ENCODE assay signal across 17 mouse cellular contexts in the genomic region with DNA sequence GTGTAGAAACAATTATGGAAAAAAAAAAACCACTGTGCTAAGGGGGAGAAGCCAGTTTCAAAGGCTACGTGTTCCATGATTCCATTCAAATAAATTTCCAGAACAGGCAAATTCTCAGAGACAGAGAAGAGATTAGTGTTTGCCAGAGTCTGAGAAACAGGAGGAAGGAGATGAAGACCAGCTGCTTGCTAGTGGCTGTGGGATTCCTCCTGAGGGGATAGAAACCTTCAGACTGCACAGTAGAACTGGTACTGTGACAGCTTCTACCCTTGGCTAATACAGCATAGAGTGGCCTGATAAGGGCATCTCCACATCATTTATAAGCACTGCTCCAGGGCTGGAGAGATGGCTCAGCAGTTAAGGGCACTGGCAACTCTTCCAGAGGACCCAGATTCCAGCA. TPM values are rescaled to one million over a fixed set of nuclear protein-coding genes. Genes with fewer than 3 reads are reported as not detected.
DNase-seq lines count a peak whose midpoint lies in the region; ATAC-seq lines count a peak whose summit lies in the region.
"Had no signal": no experiment of that assay in that cellular context is flagged by ENCODE, and none has a peak within 500 bp of the region (broad histone marks: within the 10 kb centered on the region; RNA-seq: fewer than 3 reads in every experiment).

No protein-coding gene starts in this region.

- no peaks in the 10 kb centered on the region for H3K27me3 ChIP-seq in limb, embryonic 12.5 days
- H3K27me3 ChIP-seq in limb, embryonic 10.5 days (ENCODE audit: low read depth, poor library complexity, severe bottlenecking), result no peaks in the 10 kb centered on the region
- H3K27me3 ChIP-seq in intestine, embryonic 15.5 days (replicated peaks), result no peaks in the 10 kb centered on the region
- H3K27me3 ChIP-seq in stomach, embryonic 15.5 days (replicated peaks), result no peaks in the 10 kb centered on the region
- H3K27me3 ChIP-seq: forebrain, embryonic 13.5 days; hindbrain, embryonic 12.5 days; liver, embryonic 13.5 days; midbrain, embryonic 13.5 days had no signal

- peaks cover 51% of the 10 kb centered on the region for H3K4me1 ChIP-seq in limb, embryonic 12.5 days (replicated peaks)
- peaks cover 51% of the 10 kb centered on the region for H3K4me1 ChIP-seq in limb, embryonic 10.5 days
- peaks cover 40% of the 10 kb centered on the region for H3K4me1 ChIP-seq in intestine, embryonic 15.5 days (replicated peaks)
- peaks cover 27% of the 10 kb centered on the region for H3K4me1 ChIP-seq in stomach, embryonic 15.5 days
- H3K4me1 ChIP-seq: liver, embryonic 13.5 days; midbrain, embryonic 13.5 days had no signal

- peak overlapping the region; percentile 0; the same call in 1 of the 2 replicates for H3K27ac ChIP-seq in limb, embryonic 12.5 days
- H3K27ac ChIP-seq in limb, embryonic 10.5 days, result no peak overlapping the region
- peak overlapping the region; percentile 48 for H3K27ac ChIP-seq in intestine, embryonic 15.5 days
- H3K27ac ChIP-seq in stomach, embryonic 15.5 days, result peak overlapping the region; percentile 76
- H3K27ac ChIP-seq: forebrain, embryonic 13.5 days; hindbrain, embryonic 12.5 days; liver, embryonic 13.5 days; midbrain, embryonic 13.5 days had no signal

- no peak overlapping the region for H3K9ac ChIP-seq in limb, embryonic 12.5 days (replicated peaks)
- no peak overlapping the region for H3K9ac ChIP-seq in intestine, embryonic 15.5 days
- H3K9ac ChIP-seq in stomach, embryonic 15.5 days, result no peak overlapping the region
- H3K9ac ChIP-seq: forebrain, embryonic 13.5 days; hindbrain, embryonic 12.5 days; liver, embryonic 13.5 days; midbrain, embryonic 13.5 days had no signal

- DNase-seq in heart, adult 11 months, result peak; percentile 94
- no peak for DNase-seq in heart, adult 8-10 months (ENCODE audit: low spot score)
- DNase-seq in limb, embryonic 10.5 days (ENCODE audit: low spot score), result no peak
- DNase-seq in left cerebral cortex, adult 18-20 months (ENCODE audit: low spot score in 2 of 2), result no peak
- DNase-seq in adrenal gland, adult 2 months, result no peak
- DNase-seq: embryo, embryonic 11 days; left cerebral cortex, postnatal 4 days; liver, embryonic 13.5 days; thymus, postnatal 4 days had no signal

- no peak overlapping the region for H3K4me2 ChIP-seq in limb, embryonic 12.5 days
- no peak overlapping the region for H3K4me2 ChIP-seq in intestine, embryonic 15.5 days (replicated peaks)
- H3K4me2 ChIP-seq in stomach, embryonic 15.5 days, result no peak overlapping the region
- H3K4me2 ChIP-seq: forebrain, embryonic 13.5 days; hindbrain, embryonic 12.5 days; liver, embryonic 13.5 days; midbrain, embryonic 13.5 days had no signal

- no peaks in the 10 kb centered on the region for H3K36me3 ChIP-seq in limb, embryonic 12.5 days
- peaks cover 8% of the 10 kb centered on the region; the same call in 1 of the 2 replicates for H3K36me3 ChIP-seq in limb, embryonic 10.5 days
- H3K36me3 ChIP-seq in intestine, embryonic 15.5 days, result no peaks in the 10 kb centered on the region
- no peaks in the 10 kb centered on the region for H3K36me3 ChIP-seq in stomach, embryonic 15.5 days
- H3K36me3 ChIP-seq: hindbrain, embryonic 12.5 days; liver, embryonic 13.5 days; midbrain, embryonic 13.5 days had no signal

- no peaks in the 10 kb centered on the region for H3K9me3 ChIP-seq in limb, embryonic 12.5 days
- H3K9me3 ChIP-seq in limb, embryonic 10.5 days (replicated peaks), result no peaks in the 10 kb centered on the region
- H3K9me3 ChIP-seq in intestine, embryonic 15.5 days, result no peaks in the 10 kb centered on the region
- H3K9me3 ChIP-seq in stomach, embryonic 15.5 days, result 0 out of 2 replicates have a peak, but pooled peaks cover 3% of the 10 kb centered on the region
- H3K9me3 ChIP-seq: forebrain, embryonic 13.5 days; hindbrain, embryonic 12.5 days; liver, embryonic 13.5 days; midbrain, embryonic 13.5 days had no signal

- 66% methylated on average over 1 of the region's 1 CpGs for WGBS in limb, embryonic 12.5 days
- 82% methylated on average over 1 of the region's 1 CpGs for WGBS in limb, embryonic 10.5 days
- 56% methylated on average over 1 of the region's 1 CpGs for WGBS in intestine, embryonic 15.5 days
- 39% methylated on average over 1 of the region's 1 CpGs for WGBS in stomach, embryonic 15.5 days

- no peak for ATAC-seq in limb, embryonic 12.5 days (ENCODE audit: insufficient number of reproducible peaks, insufficient read depth, low FRiP score, low TSS enrichment, low read depth)
- ATAC-seq in intestine, embryonic 15.5 days, result no peak
- no peak for ATAC-seq in stomach, embryonic 15.5 days (ENCODE audit: insufficient read depth, low FRiP score, low read depth)
- ATAC-seq: forebrain, embryonic 13.5 days; inflammation-experienced regulatory T-cells, adult 6 months; midbrain, embryonic 13.5 days had no signal

- no peak overlapping the region for H3K4me3 ChIP-seq in limb, embryonic 12.5 days (replicated peaks)
- no peak overlapping the region for H3K4me3 ChIP-seq in limb, embryonic 10.5 days
- H3K4me3 ChIP-seq in intestine, embryonic 15.5 days (replicated peaks), result no peak overlapping the region
- H3K4me3 ChIP-seq in stomach, embryonic 15.5 days (replicated peaks), result no peak overlapping the region
- H3K4me3 ChIP-seq: forebrain, embryonic 13.5 days; hindbrain, embryonic 12.5 days; liver, embryonic 13.5 days; midbrain, embryonic 13.5 days had no signal

RNA-seq across cellular contexts. Expression of gene Ror2, which starts 11.2 kb away (rescaled TPM):
- total RNA-seq in heart, adult 8-10 months (2022), result 1 to 10 TPM in 3 of 4 experiments, under 1 TPM in 1; 0.72 to 1.2 (median 1.0) TPM
- polyA plus RNA-seq in limb, embryonic 12.5 days (2016; fragmentation: Nextera tagmentation; extraction: Ambion mirVana), result 44.2 and 45.2 TPM in 2 replicates
- 37.9 and 40.1 TPM in 2 replicates for polyA plus RNA-seq in limb, embryonic 10.5 days (2016; fragmentation: Nextera tagmentation; extraction: Ambion mirVana)
- polyA plus RNA-seq in intestine, embryonic 15.5 days (2015; fragmentation: Nextera tagmentation; extraction: Ambion mirVana), result 18.8 and 19.3 TPM in 2 replicates
- 17.4 and 20.9 TPM in 2 replicates for polyA plus RNA-seq in stomach, embryonic 15.5 days (2015; fragmentation: Nextera tagmentation; extraction: Ambion mirVana)
- total RNA-seq in left cerebral cortex, adult 18-20 months (2021), result 1 to 10 TPM; 1.1 to 1.8 TPM
- 1 to 10 TPM; 4.7 to 7.0 TPM for total RNA-seq in adrenal gland, adult 2 months (2021)
- polyA plus RNA-seq in adrenal gland, adult 2 months (2012; rRNA removed), result 10.0 and 11.8 TPM in 2 replicates
- total RNA-seq: MEL had no signal
- polyA plus RNA-seq: inflammation-experienced regulatory T-cells, adult 6 months had no signal
